Mouse (Mus musculus) heart, postnatal 4 days (tissue): ENCODE results near the gene Rai1. TPM values are rescaled to one million over a fixed set of nuclear protein-coding genes. Genes with fewer than 3 reads are reported as not detected.
A peak's percentile ranks its signal among the peaks of the same experiment; 100 is the strongest.

Source experiments
- DNase-seq: peaks from one replicate; pipeline ENCODE4 v3.0.0; 2021
- total RNA-seq, 2 experiments: library from RNA; stranded (reverse); gene quantifications; 2 replicates each; pipeline ENCODE4 v1.2.3; 2021

Gene Rai1
- total RNA-seq, 2 experiments from 2014 or later: 50.6 to 58.0 TPM

DNA sequence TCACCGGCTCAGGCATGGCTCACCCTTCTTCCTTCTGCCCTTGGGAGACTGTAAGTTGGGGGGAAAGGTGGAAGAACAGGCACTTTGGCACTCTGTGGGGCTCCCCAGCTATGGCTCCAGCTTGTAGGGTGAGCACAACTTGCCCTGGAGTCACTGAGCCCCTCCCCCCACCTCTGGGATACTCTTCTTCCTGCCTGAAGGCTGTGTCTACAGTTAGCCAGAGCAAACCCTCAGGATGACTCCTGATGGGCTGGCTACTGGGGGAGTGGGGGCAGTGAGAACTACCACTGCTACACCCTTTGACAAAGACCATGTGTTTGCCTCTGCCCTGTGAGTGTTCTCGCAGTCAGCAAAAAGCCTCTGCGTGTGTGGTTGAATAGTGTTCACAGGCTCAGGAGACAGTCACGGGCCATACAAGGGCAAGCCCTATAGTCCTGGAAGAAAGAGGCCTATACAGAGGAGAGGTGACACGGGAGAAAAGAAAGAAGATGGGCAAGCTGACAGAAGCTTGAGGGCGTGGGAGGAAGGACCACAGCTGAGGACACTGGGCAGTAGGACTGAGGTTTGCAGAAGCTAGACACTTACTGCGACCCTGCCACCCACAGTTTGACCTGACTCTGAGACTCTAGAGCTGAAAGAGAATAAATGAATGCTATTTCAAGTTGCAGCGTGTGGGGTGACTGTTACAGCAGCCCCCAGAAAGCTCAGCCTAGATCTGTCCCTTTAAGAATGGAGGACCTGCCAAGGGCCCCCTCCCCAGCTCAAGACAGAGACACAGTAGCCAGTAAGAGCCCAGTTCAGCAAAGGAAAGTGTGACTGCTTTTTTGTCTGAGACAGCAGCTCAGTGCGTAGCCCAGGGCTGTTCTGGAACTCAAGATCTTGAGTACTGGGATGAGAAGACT, 9.7 kb upstream of the Rai1 start:
- no peak for DNase-seq

DNA sequence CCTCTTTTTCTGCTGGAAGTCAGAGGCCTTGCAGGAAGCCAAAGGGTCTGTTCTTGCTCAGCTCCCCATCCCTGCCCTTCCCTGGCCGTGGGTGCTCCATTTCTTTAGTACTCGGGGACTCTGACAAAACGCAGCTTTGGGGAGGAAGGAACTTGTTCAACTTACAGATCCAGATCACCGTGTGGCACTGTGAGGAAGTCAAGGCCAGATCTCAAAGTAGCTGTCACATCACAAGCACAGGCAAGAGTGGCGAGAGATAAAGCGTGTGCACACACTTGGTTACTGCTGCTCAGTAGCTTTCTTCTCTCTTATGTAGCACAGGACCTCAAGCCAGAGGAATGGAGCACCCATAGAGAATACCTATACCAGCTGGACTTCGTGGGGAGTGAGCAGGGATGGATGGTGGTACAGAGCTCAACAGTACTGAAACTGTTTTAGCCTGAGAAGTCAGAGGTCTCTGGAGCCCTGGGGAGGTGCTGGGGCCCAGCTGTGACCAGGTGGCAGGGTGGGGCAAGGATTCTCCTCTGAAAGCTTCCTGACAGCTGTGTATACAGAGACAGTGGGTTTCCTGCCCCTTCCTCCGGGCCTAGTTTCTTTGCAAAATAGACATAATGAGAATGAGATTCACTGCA, 5.1 kb upstream of the Rai1 start:
- DNase-seq: no peak

DNA sequence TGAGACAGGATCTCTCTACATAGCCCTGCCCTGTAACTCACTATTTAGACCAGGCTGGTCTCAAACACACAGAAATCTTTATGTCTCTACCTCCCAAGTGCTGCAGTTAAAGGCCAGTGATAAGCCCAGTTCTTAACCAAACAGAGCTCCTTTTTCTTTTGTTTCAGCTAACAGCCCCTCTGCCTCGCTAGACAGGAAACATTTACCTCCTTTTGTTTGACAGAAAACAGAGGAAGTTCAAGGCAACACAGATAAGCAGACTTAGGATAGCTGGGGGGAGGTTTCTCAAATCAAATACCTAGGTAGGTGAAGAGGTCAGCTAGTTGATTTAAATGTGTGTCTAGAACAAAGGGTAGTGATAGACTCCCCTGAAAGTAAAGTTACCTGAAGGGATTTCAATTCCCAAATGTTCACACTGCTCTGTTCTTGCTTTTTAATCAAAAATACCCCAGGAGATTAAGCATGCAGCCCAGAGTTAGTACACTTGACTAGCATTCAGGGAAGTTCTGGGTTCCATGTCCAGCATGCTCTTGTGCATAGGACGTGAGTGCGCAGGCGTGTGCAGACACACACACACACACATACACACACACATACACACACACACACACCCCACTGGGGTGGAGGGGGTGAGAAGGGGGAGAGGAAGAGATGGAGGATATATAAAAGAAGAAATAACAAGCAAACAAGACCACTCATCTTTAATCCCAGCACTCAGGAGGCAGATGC, 3.8 kb upstream of the Rai1 start:
- no peak for DNase-seq

DNA sequence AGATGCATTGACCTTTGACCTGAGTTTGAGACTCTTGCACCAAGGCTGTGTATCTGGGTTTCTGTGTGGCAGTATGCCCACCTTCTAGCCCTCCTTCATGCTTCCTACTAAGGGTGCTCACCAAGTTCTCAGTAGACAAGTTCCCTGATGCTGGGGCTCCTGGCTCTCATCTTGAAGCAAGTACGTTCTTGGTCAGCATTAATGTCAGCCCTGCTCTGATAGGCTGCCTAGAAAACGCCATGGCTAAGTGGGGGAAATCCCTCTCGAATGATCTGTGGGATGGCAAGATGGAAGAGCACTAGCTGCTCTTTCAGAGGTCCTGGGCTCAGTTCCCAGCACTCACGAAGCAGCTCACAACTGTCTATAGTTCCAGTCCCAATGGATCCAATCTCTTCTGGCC, 2.8 kb upstream of the Rai1 start:
- DNase-seq: no peak

DNA sequence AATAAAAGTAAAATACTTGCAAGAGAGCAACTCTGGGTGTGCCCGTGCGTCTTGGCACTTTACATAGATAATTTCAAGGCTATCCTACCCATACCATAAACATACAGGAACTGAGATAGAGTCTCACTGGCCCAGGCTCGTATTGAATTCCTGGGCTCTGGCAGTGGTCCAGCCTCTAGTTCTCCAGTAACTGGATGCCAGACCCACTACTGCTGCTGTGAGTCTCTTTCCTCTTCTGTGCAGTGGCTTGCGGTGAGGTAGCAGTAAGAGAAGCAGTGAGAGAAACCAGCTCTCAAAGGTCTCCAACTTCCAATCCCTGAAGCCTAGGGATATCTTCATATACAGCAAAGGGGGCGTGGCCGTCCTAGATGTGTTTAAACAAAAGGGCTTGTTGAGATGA, 2.1 kb upstream of the Rai1 start:
- peak; percentile 58 for DNase-seq

DNA sequence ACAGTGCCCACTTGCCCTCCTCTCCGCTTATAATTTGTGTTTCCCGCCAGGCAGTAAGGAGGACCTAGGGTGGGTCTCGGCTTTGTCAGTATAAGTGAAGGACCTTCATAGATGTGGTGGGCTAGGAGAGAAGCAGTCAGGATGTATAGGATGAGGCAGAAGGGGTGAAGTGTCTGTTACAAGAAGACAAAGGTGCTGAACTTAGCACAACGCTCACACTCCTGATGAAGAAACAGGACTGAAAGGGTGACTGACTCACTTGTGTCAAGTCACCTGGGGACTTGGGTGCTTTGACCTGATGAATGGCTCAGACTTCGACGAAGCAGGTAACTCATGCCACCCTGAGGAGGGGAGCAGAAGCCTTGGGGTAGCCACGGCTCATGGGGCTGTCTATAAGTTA, 1.2 kb upstream of the Rai1 start:
- no peak for DNase-seq

DNA sequence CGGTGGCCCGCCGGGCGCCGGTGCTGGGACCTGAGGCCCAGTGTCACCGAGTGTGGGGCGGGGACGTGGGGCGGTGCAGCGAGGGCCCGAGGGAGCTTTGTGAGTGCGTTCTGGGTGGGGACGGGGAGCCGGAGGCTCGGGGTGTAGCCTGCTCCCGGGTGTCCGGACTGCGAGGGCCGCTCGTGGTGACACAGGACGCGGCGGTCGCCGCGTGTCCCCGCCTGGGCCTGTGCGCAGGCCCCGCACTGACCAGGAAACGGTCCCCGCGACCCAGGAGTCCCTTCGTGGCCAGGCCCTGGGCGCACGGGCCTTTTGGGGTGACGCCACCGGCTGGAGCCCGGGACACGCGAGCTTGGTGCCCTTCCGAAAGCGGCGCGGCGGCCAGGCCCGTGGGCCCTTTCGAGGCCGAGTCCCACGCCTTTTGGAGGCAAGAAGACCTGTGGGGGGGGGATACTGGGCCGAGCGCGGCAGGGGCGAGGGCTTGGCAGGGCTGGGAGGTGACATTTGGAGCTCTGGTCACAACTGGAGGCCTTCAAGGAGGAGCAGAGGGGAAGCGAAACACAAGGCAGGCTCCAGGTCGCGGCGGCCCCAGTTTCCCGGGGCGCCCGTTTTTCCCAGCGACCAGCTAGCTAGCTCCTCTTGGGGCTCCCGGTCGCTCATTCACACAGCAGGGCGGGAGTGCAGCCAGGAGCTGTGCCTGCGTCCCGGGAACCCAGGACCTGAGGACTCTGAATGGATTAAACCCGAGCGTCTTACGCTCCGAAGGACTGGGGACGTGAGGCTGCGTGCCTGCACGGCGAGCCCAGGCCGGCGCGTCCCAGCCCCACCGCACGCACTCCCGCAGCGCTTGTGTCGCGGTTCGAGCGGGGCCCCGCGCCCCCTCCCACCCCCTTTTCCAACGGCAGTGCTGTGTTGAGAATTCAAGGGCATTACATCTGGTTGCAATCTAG, 1.1 kb downstream of the Rai1 start:
- peak; percentile 75 for DNase-seq

DNA sequence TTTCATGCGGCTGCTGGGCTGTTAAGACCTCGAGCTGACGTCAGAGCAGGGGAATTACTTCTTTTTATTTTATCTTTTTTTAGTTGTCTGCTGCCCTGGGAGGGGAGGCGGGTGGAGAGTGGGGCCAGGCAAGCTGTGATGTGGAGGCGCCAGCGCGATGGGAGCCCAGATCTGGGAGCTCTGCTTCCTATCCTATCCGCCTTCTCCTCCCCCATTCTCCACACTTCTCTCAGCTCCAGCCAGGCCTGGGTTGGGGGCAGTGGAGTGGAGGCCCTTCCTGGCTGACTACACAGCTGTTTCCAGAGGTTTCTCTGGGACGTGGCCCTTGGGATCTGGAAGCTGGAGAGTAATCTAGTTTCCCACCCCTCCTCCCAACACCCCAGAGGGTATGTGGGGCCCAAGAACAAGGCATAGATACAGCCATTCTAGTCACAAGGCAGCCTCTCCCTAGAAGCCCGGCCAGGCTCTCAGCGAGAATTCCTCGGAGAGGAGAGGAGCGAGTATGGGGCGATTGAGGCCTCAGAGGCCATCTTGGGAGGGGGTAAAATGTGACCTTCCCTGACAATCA, 1.8 kb downstream of the Rai1 start:
- peak; percentile 71 for DNase-seq

DNA sequence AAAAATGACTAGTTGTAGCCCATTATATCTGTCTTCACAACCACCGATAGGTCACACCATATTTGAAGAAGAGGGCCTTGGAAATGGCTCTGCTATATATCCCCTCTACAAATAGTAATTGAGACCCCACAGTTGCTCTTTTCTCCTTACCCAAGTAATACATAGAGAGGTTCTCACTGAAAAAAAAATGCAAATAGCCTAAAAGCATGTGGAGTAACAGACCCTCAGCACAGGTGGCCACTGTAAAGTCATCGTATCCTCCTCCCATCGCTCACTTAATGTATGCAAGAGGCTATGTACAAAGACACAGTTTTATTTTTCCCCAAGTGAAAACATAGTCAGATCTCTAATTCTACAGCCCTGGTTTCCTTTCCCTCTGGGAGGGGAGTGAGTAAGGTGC, 2.6 kb downstream of the Rai1 start:
- DNase-seq: no peak

DNA sequence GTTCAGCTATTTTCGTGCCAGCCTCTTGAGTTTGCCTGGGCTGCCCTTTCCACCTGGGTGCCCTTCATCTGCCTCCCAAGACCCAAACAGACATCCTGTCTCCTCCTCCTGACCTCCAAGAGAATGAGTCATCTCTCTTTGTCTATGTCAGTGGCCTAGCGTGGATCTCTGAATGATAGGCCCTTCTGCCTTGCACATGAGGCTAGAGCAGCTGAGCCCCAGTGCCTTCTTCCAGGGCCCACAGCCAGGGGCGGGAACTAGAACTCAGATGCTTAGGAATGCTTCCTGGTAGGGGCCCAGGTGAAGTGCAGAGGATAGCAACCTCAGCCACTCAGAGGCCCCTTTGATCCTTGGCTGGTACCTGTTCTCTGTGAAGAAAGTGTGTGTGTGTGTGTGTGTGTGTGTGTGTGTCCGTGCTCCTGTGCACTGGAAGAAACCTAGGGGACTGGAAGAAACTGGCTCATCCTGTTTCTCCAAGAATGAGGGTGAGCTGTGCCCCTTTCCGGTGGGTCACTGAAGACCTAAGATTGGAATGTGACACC, 3.9 kb downstream of the Rai1 start:
- no peak for DNase-seq

DNA sequence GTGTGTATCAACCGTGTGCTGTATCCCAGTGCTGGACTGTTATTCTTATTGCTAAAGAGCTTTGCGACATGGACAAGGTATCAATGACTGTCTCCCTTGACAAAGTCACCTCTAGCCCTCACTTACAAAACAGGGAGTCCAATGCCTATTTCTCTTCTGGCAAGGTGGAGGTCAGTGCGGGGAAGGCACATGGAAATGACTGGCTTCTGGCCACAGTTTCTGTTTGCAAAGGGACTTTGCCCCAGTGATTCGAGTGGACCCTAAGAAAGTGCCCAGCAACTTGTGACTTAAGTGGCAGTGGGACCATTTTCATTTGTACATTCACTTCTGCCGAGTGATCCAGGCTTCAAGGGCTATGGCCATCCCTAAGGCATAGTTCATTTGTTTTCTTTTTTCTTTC, 5.6 kb downstream of the Rai1 start:
- no peak for DNase-seq

DNA sequence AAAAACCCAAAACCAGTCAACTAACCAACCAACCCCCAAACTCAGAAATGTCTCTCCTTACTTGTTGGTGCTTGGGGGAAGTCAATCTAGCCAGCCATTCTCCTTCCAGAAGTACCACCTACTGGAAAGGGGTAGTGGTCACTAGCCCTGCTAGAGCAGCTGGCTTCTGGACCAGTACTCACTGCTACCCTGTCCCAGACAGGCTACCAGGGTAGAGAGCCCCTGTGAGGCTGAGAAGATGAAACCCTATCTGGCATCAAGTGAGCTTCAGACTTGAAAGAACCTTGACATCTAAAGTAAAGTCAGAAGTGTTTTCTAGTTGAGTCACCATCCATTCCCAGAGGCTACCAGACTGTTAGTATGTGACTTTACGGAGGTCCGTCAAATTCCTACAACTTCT, 6.8 kb downstream of the Rai1 start:
- DNase-seq: no peak

DNA sequence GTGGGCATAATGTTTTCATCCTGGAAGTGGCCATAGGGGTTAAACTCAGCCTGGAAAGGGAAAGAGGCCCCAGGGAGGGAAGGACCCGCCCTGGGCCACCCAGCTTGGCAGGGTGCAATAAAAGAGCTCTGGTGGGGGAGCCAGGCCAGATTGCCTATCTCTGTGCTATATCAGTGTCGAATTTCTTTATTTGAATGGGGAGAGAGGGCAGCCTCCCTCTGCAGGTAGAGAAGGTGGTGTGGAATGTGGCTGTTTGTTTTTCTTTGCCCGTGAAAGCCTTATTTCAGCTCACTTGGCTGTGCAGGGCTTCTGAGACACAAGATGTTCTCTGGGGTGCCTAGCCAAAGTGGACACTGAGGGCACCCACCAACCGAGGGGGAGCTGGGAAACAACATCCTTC, 8.8 kb downstream of the Rai1 start:
- no peak for DNase-seq

DNA sequence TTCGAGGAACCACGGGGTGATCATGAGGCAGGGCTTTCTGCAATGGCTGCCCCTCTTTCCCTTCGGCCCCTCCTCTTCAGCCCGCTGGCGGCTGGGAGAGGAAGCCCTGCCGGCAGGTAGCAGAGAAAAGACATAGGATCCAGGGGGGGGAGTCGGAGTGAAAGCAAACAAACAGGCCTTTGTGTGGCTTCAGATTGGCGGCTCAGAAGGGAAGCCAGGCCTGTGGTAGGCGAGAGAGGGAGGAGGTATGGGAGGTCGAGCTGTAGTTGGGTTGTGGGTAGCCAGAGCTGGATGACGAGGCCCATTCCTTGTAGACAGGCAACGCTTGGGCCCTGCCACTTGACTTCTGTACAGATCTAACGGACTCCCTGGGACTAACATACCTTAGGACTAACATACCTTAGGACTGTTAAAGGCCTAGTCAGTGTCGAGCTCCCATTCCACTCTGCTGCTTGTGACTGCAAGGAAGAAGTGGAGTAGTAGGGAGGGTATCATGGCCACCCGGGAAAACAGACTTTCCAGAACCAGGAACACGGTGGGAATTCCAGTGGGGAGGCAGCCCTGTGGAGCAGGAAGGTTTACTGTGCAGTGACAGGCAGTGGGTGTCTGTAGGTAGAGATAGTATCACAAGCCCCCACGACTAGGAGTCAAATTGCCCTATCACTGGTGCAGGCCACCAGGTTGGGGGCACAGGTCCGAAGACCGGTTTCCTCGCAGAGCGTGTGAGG, 9.6 kb downstream of the Rai1 start:
- DNase-seq: peak; percentile 57

DNA sequence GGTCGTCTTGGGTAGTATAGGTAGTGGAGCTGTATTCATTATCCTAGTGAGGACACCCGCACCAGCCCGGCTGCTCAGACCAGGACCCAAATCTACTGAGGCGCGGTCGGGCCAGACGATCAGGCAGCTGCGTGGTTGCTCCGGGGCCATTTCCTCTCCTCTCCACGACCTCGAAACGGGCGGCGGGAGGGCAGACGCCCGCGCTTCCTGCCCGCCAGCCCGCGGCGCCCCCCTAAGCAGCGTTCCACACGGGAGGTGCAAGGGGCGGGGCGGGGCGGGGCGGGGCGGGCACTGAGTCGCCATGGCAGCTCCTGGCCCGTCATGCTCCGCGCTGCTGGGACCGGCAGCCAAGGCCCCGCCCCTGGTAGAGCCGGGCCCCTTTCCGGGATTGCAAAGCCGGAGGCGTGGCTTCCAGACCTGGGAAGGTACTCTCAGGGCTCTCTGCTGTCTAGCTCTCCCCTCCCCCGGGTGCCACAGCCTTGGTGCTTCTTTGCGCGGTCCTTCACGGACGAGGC, 10.3 kb downstream of the Rai1 start:
- DNase-seq: peak; percentile 94

DNA sequence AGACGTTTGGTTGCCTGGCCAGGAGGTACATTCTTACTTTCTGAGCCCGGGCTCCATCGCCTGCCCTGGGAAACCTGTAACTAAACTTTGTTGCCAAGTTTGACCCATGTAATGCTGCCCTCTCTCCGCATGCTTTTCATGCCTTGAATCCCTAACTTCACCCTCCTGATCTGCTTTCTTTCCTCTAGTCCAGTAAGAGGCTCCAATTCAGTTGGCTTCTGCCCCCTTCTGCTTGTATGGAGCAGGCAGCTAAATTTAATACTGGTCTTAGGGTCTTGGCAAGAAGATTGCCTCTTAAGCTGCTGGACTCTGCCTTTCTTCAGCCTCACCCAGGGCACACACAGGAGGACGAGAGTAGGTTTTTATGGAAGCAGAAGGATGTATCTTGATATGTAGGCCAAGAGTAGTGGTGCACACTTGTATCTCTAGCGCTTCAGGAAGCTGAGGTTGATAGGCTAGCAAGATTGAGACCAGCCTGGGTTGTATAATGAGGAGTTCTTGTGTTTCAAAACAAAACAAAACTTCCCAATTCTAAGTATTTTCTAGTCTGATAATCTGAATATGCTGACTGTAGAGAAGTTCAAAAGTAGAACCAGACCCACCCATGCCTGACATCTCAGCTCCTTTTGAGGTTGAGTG, 10.9 kb downstream of the Rai1 start:
- peak; percentile 22 for DNase-seq

DNA sequence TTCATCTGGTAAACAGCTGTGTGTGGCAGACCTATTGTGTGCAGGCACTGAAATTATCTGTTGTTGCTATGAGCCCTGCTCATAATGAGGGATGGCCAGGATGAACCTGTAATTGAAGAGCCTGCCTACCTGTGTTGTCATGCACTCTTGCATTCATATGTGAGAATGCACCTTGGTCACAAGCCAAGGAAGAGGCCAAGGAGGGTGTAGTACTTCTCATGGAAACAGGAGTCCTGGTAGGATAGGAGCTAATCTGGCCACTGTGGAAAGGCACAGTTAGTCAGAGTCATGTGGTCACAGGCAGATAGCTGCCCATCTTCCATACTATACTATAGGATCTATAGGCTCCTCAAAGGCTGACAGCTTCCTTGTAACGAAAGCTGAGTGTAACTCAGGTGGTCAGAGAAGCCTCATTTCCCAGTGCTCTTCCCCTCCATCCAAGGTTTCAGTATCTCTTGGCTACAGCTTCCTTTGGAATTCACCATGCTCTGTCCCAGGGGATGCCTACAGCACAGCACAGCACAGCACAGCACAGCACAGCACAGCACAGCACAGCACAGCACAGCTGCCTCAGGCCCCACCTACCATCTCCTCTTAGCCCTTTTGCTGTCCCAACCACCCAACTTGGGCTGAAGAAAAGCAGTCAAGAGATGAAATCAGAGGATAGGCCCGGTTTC, 15.9 kb downstream of the Rai1 start:
- no peak for DNase-seq

DNA sequence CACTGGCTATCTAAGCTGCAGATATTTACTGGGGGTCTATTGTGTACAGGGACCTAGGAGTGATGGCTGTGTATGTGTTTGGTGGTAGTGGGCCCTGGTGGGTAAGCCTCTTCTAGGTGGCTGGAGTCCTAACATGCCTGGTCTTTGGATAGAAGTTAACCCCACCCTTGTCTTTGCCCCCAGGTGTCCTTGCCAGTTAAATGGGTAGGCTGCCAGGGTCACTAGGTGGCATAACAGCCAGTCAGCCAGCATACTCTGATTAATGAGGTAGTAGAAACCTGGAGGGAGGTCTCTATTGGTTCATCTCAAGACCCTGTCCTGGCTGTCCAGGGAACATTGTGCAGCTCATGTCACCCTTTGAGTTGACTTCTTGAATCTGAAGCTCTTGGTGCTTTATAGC, 17.8 kb downstream of the Rai1 start:
- no peak for DNase-seq

DNA sequence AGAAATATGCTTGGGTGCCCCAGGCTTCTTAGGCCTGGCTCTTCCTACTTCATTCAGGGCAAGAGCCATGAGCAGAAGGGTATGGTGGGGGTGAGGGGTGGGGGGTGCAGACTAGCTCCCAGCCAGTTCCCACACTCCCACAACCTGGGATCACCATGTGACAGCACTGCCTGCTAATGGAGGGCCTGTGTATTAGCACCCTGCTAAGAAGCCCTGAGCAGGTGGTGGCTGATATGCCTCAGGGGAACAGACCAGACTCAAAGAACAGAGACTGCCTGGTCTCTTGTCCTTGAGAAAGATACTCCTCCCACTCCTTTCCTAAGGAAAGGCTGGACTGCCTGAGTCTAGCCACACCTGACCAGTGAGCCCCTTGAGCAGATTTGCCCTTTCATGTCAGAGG, 22.2 kb downstream of the Rai1 start:
- DNase-seq: no peak
